Mouse (Mus musculus): Measurements from ENCODE around the gene Runx1. TPM values are rescaled to one million over a fixed set of nuclear protein-coding genes. Genes with fewer than 3 reads are reported as not detected.

The Runx1 gene
- polyA plus RNA-seq, 1 experiment from 2014 or later = 9.1 TPM

GRCm38 (mm10) chr16:92694496-92695106 is 131.3 kb downstream of the Runx1 start:
- peaks cover 4% of the 10 kb centered on the region; the same call in 1 of the 2 replicates for H3K27me3 ChIP-seq (replicated peaks; ENCODE audit: insufficient read depth, low read length)
- peak overlapping the region; percentile 59 for H3K4me3 ChIP-seq (ENCODE audit: low read depth, low read length)
- H3K9ac ChIP-seq (replicated peaks; ENCODE audit: low read depth) = peak overlapping the region; percentile 59
- DNase-seq (ENCODE audit: low spot score) (no peak), ATAC-seq (no peak)
- peak overlapping the region; percentile 62 for H3K27ac ChIP-seq (ENCODE audit: low read length)
- H3K9me3 ChIP-seq (ENCODE audit: low read length) = no peaks in the 10 kb centered on the region
- WGBS = 6% methylated on average over 16 of the region's 19 CpGs
- H3K4me2 ChIP-seq (replicated peaks; ENCODE audit: low read depth, low read length) = peak overlapping the region; percentile 99
- TF ChIP-seq CTCF (IDR thresholded peaks at IDR 0.05) (no peak), EP300 (IDR thresholded peaks at IDR 0.05) (no peak)
- no peaks in the 10 kb centered on the region for H3K36me3 ChIP-seq (ENCODE audit: insufficient read depth, low read length)
- H3K4me1 ChIP-seq (ENCODE audit: insufficient read depth, low read depth, low read length) = peaks cover 6% of the 10 kb centered on the region; the same call in 1 of the 2 replicates

DNA sequence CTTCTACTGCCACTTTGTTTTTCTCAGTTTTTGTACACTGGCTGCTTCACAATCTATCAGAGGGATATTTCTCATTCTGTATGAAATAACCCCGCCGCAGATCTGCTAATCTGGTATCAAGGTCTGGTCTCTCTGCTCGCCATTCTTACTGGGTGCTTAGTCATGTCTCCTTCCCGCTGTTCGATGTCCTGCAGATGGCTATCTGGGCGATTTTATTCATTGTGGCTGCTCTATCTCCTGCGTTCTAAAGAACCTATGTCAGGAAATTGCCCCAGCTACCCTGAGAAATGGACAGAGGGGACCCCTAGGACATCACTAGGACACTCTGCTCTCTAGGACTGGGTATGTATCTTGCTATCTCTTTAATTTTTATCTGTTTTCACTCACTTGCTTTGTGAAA is 135.2 kb downstream of the Runx1 start:
- no peak for ATAC-seq
- 72% methylated on average over 7 of the region's 7 CpGs for WGBS
- Histone ChIP-seq H3K9me3 (ENCODE audit: low read length) (no peaks in the 10 kb centered on the region), H3K9ac (replicated peaks; ENCODE audit: low read depth) (no peak overlapping the region), H3K4me1 (ENCODE audit: insufficient read depth, low read depth, low read length) (peaks cover 4% of the 10 kb centered on the region; the same call in 1 of the 2 replicates), H3K4me2 (replicated peaks; ENCODE audit: low read depth, low read length) (no peak overlapping the region), H3K27ac (ENCODE audit: low read length) (no peak overlapping the region), H3K36me3 (ENCODE audit: insufficient read depth, low read length) (no peaks in the 10 kb centered on the region), H3K27me3 (replicated peaks; ENCODE audit: insufficient read depth, low read length) (0 out of 2 replicates have a peak, but pooled peaks cover 4% of the 10 kb centered on the region), H3K4me3 (ENCODE audit: low read depth, low read length) (no peak overlapping the region)
- TF ChIP-seq CTCF (IDR thresholded peaks at IDR 0.05) (no peak), EP300 (IDR thresholded peaks at IDR 0.05) (no peak)
- DNase-seq (ENCODE audit: low spot score) = no peak

DNA sequence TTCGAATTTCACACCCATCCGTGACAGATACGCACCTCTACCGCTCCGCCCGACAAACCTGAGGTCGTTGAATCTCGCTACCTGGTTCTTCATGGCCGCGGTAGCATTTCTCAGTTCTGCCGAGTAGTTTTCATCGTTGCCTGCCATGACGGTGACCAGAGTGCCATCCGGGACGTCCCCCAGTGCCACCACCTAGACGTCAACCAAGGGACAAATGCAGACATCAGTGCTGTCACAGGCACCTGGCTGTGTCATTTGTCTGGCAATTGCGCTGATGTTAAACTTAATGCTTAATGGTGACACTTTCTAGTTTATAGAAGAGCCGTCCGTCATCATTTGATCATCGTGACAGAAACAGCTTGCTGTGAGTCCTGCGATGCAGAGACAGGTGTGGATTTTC is 137.0 kb downstream of the Runx1 start:
- TF ChIP-seq EP300 (IDR thresholded peaks at IDR 0.05) (no peak), CTCF (IDR thresholded peaks at IDR 0.05) (no peak)
- Histone ChIP-seq H3K4me1 (ENCODE audit: insufficient read depth, low read depth, low read length) (peaks cover 9% of the 10 kb centered on the region; the same call in 1 of the 2 replicates), H3K27ac (ENCODE audit: low read length) (no peak overlapping the region), H3K9ac (replicated peaks; ENCODE audit: low read depth) (no peak overlapping the region), H3K4me3 (ENCODE audit: low read depth, low read length) (no peak overlapping the region), H3K36me3 (ENCODE audit: insufficient read depth, low read length) (no peaks in the 10 kb centered on the region), H3K9me3 (ENCODE audit: low read length) (no peaks in the 10 kb centered on the region), H3K27me3 (replicated peaks; ENCODE audit: insufficient read depth, low read length) (0 out of 2 replicates have a peak, but pooled peaks cover 4% of the 10 kb centered on the region), H3K4me2 (replicated peaks; ENCODE audit: low read depth, low read length) (no peak overlapping the region)
- ATAC-seq (no peak), DNase-seq (ENCODE audit: low spot score) (no peak)
- WGBS = 91% methylated on average over 21 of the region's 21 CpGs

DNA sequence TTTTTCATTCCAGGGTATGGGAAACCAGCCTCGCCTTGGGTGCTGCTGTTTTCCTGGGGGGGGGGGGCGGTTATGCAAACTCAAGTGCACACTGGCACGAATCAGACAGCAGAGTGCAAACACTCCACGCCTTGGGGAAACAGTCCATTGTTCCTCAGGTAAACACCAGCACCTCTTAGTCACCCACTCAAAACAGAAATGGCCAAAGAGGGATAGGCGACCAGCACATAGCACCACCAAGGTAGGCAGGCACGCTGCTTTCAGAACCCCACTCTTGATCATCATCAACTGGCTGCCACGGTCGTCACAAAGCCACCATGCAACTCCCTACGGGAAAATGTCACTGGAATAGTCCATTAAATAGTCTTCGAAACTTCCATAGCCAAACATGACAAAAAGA is 139.0 kb downstream of the Runx1 start:
- WGBS = 52% methylated on average over 10 of the region's 10 CpGs
- Histone ChIP-seq H3K36me3 (ENCODE audit: insufficient read depth, low read length) (no peaks in the 10 kb centered on the region), H3K27me3 (replicated peaks; ENCODE audit: insufficient read depth, low read length) (0 out of 2 replicates have a peak, but pooled peaks cover 4% of the 10 kb centered on the region), H3K4me2 (replicated peaks; ENCODE audit: low read depth, low read length) (0 out of 2 replicates have a peak overlapping the region, but pooled peaks have one; percentile 0), H3K9me3 (ENCODE audit: low read length) (no peaks in the 10 kb centered on the region), H3K9ac (replicated peaks; ENCODE audit: low read depth) (no peak overlapping the region), H3K27ac (ENCODE audit: low read length) (peak overlapping the region; percentile 82), H3K4me1 (ENCODE audit: insufficient read depth, low read depth, low read length) (peaks cover 9% of the 10 kb centered on the region; the same call in 1 of the 2 replicates), H3K4me3 (ENCODE audit: low read depth, low read length) (no peak overlapping the region)
- TF ChIP-seq EP300 (IDR thresholded peaks at IDR 0.05) = peak; percentile 87
- TF ChIP-seq CTCF (IDR thresholded peaks at IDR 0.05) = no peak
- ATAC-seq (peak; percentile 94), DNase-seq (ENCODE audit: low spot score) (peak; percentile 88)

- no peak overlapping the region for H3K4me2 ChIP-seq (replicated peaks; ENCODE audit: low read depth, low read length)
- no peak for TF ChIP-seq CTCF (IDR thresholded peaks at IDR 0.05)
- TF ChIP-seq EP300 (IDR thresholded peaks at IDR 0.05) = no peak
- ATAC-seq (no peak), DNase-seq (ENCODE audit: low spot score) (no peak)
- H3K27me3 ChIP-seq (replicated peaks; ENCODE audit: insufficient read depth, low read length) = no peaks in the 10 kb centered on the region
- no peaks in the 10 kb centered on the region for H3K36me3 ChIP-seq (ENCODE audit: insufficient read depth, low read length)
- H3K4me3 ChIP-seq (ENCODE audit: low read depth, low read length) = no peak overlapping the region
- WGBS = 33% methylated on average over 6 of the region's 6 CpGs
- peaks cover 7% of the 10 kb centered on the region; the same call in 1 of the 2 replicates for H3K4me1 ChIP-seq (ENCODE audit: insufficient read depth, low read depth, low read length)
- H3K27ac ChIP-seq (ENCODE audit: low read length) = peak overlapping the region; percentile 57
- no peak overlapping the region for H3K9ac ChIP-seq (replicated peaks; ENCODE audit: low read depth)
- no peaks in the 10 kb centered on the region for H3K9me3 ChIP-seq (ENCODE audit: low read length)
Measured at GRCm38 (mm10) chr16:92685766-92686315, 140.1 kb downstream of the Runx1 start.

DNA sequence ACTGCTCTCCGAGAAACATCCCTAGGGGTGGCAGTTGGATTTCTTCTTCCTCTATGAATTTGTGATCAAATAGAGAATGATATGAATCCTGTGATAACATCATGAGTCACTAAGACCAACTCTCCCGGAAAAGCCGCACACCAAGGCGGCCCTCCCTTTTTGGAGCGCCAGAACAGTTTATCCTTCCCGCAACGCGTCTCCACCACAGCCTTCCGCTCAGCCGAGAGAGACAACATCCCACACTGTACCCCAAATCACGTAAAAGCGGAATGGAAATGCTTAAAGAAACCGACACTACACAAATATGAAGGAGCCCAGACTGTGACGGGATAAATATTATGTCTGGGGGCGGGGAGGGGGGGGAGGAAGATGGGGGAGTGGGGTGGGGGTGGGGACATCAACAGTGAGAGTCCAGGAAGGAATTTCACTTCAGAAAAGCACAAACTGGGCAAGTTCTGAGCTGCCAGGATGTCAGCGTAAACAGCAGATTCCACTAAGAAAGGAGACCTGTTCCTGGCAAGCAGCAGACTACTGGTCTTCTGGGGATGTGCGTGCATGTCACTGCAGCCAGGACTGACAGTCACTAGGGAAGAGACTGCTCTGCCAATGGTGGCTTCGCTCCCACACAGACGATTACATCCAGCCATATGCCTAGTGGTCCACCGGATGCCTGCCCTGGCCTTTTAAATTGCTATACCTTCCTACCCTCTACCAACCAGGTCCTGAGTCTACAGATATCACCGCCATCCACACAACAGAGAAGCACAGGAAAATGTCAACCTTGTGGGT is 141.3 kb downstream of the Runx1 start:
- H3K4me3 ChIP-seq (ENCODE audit: low read depth, low read length) = no peak overlapping the region
- WGBS = 40% methylated on average over 21 of the region's 21 CpGs
- no peak for DNase-seq (ENCODE audit: low spot score)
- H3K4me1 ChIP-seq (ENCODE audit: insufficient read depth, low read depth, low read length) = peaks cover 7% of the 10 kb centered on the region; the same call in 1 of the 2 replicates
- no peaks in the 10 kb centered on the region for H3K27me3 ChIP-seq (replicated peaks; ENCODE audit: insufficient read depth, low read length)
- H3K4me2 ChIP-seq (replicated peaks; ENCODE audit: low read depth, low read length) = no peak overlapping the region
- H3K27ac ChIP-seq (ENCODE audit: low read length) = peak overlapping the region; percentile 47; the same call in 1 of the 2 replicates
- ATAC-seq = no peak
- H3K9ac ChIP-seq (replicated peaks; ENCODE audit: low read depth) = no peak overlapping the region
- TF ChIP-seq CTCF (IDR thresholded peaks at IDR 0.05) (no peak), EP300 (IDR thresholded peaks at IDR 0.05) (no peak)
- H3K36me3 ChIP-seq (ENCODE audit: insufficient read depth, low read length) = no peaks in the 10 kb centered on the region
- no peaks in the 10 kb centered on the region for H3K9me3 ChIP-seq (ENCODE audit: low read length)
